Mouse (Mus musculus) liver (tissue): ENCODE results near the gene Ncam2.
"Not testable (repeated sequence)": the region's sequence is repeated elsewhere in the genome, so short reads cannot be mapped to it uniquely, and the experiment has no call there.

Source experiments
- DNase-seq: peaks from one replicate; pipeline ENCODE4 v3.0.0-alpha.2; 2020; ENCODE audit warnings: mixed read lengths

Gene Ncam2

DNA sequence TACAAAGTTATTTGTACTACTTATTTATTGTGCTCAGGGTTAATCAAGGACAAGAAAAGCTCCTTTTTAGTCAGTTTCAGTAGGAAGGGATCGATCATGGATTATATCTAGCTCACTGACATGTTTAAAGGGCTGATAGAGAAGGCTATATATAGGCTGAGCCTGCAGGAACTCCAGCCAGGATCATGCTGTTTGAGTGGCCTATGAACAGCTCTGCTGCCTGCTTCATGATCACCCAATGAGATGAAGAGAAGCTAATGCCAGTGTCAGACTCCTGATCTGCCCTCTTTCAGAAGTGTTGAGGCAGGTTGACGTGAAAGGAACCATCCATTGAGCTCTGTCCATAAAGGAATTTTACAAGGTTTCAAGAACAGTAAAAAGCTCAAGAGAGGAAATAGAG is 103.3 kb downstream of the Ncam2 start:
- DNase-seq, result no peak

DNA sequence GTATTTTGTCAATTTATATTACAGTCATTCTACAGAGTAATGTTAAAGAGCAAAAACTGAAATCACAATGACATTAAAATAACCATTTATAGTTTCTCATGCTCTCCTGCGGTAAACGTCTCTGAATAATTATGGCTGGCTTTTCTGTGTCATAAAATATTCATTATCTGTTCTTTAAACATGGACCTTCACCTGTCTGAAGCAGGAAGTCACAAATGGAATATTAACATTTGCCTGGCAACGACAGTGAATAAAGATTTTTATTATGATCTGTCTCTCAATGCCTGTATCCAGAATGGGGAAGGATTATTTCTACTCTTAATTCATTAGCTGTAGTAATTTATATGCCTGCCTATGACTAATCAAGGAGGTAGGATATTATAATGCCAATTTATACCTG is 108.7 kb downstream of the Ncam2 start:
- no peak for DNase-seq

DNA sequence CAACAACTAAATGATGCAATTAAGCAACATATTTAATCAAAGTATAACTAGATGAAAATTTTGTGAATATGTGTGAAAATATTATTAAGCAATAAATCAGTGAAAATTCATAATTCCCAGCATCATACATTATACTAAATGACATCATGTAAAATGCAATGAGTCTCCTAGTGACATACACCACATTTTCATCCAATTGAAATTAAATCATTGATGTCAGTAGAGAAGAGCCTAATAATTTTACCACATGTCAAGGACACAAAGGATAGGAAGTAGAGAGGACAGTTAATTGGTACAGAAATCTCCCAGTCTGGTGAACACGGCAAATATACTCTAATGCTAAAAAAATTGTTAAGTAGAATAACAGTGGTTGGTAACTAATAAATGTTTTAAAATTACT is 118.5 kb downstream of the Ncam2 start:
- DNase-seq, result no peak

DNA sequence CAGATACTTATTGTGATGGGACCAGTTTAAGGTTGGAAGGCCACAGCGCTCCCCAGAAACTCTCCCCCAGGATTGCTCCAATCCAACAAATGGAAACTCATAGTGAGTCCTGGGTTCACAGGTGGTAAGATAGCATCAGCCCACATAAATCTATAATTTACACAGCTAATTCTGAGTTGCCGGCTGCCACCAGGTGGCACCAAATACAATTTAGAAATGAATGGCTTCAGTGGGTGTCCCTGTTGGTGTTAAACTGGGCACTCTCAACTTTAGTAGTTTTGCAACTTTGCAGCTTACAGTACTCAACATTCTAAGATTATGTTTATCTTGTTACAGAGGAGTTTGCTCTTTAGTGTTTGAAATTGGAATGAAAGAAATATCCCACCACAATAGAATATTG is 130.0 kb downstream of the Ncam2 start:
- DNase-seq, result peak; percentile 29

DNA sequence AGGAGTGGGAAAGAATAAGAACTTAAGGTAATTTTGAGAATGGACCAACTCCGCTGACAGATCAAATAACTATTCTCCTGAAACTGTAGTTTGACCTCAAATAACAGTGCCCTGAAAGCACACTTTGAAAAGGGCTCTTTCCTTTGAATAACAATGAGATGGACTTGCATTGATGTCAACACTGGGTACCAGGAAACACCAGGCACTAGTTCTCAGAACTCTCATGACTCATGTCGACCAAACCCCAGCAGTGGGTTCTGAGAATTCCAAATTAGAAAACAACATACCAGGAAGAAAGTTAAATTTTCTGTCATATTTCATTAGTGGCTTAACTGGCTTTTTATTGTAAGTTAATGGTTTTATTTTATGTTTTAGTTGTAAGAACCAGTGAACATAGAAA is 165.4 kb downstream of the Ncam2 start:
- DNase-seq, result no peak

DNA sequence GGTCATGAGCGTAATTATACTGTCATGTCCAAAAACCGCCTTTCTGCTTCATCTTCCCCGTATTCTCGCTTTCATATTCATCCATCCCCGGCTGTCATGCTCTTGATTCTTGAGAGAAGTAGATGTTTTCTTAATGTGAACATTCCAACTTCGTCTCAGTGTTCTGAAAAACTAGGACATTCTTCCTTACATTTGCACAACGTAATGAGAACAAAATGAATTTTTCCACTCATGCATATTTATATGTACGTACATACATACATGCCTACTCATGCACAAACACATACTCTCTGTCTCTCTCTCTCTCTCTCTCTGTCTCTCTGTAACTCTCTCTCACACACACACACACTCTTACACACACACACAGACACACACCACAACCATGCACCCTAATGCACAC is 173.7 kb downstream of the Ncam2 start:
- DNase-seq, result no peak

DNA sequence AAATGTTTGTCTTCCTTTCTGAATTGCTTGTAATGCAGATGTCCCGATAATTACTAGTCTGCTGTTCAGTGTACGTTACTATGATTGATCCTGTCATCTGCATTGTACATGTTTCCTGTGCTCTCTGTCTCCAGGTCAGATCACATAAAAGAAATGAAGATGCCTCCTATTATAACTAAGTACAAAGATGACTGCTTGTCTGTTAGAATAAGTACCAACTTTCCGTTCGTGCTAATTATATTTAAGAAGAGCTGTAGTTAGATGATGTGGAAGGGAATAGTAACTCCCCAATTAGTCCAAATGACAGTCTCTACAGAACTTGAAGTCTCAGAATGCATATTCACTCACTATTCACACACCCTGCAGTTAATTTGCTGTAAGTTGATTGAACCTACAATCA is 179.9 kb downstream of the Ncam2 start:
- DNase-seq, result no peak

DNA sequence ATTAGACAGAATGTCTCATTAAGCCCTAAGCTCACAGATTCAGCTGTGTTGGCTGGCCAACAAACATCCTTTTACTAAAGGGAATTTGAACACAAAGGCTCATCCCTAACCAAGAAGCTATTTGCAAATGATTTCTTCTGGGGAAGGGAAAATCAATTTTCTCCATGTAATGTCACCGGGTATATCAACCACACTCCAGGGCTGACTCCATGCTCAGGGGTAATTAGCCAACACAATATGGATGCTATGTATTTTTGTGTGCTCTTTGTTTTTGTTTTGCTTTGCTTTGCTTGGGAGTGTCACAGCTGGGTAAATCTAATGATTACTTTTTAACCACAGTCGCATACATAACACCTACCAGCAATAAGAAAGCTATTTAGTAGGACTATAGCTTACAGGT is 188.1 kb downstream of the Ncam2 start:
- no peak for DNase-seq

DNA sequence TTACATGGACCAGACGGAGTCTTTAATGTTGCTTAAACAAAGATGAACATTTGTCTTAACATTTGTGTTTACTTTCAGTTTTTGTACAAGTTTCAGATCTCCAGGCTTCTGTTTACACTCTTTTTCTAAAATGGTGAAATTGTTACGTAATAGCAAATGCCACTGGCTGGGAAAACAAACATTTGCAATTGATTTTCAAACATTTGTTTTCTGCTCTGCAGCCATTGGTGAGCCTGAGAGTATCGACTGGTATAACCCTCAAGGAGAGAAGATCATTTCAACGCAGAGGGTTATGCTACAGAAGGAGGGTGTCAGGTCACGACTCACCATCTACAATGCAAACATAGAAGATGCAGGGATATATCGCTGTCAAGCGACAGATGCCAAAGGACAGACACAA is 234.1 kb downstream of the Ncam2 start:
- DNase-seq, result no peak

DNA sequence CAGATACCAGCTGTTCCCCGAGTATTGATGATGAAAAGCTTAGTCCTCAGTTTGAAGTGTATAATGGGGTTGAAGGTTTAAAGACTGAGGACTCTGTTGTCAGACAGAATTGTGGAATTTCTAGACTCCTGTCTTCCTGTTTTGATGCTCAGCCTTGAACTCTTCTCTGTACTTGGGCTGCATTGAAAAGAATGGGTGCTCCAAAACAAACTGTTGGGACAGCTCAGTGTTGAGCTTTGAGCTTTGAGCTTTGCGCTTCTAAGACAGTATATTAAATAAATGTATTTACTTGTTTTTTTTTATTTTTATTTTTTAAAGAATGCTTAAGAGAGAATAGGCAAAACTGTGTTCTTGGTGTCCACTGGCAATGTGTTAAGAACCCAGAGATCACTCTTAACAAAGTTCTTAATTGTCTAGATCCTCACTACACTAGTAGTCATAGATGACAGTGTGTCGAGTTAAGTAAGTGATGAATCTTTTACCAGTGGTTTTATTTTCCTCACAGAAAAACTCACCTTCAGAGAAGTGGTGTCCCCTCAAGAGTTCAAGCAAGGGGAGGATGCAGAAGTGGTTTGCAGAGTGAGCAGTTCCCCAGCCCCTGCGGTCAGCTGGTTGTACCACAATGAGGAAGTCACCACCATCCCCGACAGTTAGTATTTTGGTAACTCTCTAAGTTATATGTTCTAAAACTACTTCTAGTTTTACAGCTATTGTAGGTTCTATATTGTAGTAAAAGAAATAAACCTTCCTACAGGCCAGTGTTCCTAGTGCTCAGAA is 236.8 kb downstream of the Ncam2 start:
- DNase-seq, result peak; percentile 26

DNA sequence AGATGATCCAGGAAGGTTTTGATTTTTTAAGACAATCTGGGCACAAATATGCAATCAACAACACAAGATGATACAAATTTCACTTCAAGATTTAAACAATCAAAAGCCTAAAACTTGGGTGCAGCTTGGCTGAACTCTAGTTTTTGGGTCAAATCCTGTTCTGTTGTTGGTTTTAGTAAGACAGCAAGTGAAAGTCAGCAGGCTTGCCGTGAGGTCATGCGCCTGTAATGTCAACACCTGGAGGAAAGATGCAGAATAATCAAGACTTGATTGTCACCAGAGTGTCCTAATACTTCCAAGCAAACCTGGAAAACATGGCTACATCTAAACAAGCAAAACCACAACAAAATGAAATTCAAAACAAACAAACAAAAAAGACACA is 237.4 kb downstream of the Ncam2 start:
- no peak for DNase-seq

DNA sequence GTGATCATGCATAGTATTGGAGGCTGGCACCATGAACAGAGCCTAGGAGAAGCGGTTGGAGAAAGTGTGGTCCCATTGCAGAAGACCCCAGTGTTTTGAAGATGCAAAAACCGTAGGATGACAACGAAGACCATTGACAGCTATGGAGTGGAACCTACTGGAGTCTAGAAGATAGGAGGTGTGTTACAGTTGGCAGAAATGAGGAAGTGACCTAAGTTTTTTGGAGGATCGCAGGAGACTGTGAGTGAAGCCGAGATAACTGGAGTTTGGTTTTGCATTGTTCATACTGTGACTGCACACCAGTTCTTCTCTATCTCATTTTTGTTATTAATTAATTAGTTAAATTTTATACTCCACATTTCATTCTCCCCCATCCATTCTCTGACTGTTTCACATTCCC is 250.4 kb downstream of the Ncam2 start:
- no peak for DNase-seq

DNA sequence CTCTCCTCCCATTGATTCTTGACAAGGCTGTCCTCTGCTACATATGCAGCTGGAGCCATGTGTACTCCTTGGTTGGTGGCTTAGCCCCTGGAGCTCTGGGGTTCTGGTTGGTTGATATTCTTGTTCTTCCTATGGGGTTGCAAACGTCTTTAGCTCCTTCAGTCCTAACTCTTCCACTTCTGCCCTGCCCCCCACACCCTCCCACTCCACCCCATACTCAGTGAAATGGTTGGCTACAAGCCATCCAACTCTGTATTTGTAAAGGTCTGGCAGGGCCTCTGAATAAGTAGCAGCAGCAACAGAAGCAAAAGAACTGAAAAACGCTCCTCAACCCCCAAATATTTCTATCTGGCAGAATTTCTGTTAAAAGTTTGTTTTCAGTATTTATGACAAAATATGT is 252.5 kb downstream of the Ncam2 start:
- DNase-seq, result no peak

DNA sequence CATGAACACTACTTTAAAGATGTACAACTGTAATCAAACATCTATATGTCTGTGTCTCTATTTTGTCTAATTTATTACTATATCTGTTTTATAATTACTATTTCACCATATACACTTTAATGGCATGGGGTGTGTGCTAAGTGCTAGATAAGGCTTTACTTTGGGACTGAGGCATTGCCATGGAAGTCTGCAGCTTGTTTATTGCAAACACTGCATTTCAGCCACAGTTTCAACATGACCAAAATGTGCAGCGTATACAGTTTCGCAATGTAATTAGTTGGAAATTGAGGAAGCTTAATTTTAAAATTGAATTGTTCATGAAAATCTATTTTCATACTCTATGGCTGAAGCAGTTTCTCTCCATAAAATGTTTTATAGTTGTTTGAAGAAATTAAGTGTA is 254.0 kb downstream of the Ncam2 start:
- no peak for DNase-seq

DNA sequence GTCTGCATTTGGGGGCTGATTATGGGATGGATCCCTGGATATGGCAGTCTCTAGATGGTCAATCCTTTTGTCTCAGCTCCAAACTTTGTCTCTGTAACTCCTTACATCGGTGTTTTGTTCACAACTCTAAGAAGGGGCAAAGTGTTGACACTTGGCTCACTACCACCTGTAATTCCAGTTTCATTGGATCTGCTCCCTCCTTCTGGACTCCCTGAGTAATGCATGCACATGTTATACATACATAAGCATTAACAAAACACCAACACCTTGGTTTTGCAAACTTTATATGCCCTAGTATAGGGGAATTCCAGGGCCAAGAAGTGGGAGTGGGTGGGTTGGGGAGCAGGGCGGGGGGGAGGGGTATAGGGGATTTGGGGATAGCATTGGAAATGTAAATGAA is 262.2 kb downstream of the Ncam2 start:
- DNase-seq, result not testable (repeated sequence)

DNA sequence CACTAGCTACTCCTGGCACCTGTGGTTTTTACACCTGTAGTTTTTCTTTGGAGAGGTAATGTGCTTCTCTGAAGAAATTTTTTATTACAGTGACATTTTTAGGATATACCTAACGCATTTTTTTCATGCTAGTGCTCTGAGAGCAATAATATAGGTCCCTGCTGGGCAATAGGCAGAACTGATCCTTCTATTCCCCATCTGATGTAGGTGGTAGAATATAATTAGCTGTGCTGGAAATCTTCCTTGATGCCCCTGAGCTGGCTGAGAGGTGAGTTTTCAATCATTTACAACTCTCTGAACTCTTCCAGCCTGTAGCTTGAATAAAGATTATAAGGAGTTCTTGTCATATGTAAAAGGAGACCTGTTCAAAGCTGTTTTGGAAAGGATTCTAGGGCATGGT is 272.4 kb downstream of the Ncam2 start:
- no peak for DNase-seq

DNA sequence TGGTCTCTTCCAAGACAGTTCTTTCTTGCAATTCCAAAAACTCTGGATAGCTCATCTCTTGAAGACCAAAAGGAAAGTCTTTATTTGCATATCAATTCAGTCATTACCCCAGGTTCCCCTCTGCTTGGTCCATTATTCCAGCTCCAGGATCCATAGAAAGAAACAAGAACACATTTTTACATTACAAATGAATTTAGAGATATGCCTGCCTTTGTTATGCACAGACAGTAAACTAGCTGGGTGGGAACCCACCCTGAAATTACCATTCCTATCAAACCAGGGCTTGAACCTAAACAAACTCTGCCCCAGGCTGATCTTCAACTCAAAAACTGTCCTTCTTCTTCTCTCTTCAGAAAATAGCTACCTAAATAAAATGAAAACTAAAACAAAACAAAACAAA is 280.6 kb downstream of the Ncam2 start:
- no peak for DNase-seq

DNA sequence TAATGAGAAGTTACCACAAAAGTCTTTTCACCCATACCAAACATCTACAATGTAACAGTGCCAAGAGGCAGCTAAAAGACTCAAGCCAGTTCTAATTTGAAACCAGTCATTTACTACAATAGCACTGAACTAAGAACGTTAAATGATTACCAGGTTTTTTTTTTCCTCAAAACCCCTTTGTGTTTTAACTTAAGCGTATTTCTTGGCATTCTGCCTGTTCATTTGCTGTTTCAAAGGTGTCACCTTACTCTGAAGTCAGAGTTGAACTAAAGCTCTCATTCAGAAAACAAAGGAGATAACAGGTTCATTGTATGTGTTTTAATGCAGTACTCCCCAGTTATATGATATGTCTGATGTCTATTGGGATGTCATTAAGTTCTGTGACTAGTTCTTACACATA is 295.6 kb downstream of the Ncam2 start:
- no peak for DNase-seq

DNA sequence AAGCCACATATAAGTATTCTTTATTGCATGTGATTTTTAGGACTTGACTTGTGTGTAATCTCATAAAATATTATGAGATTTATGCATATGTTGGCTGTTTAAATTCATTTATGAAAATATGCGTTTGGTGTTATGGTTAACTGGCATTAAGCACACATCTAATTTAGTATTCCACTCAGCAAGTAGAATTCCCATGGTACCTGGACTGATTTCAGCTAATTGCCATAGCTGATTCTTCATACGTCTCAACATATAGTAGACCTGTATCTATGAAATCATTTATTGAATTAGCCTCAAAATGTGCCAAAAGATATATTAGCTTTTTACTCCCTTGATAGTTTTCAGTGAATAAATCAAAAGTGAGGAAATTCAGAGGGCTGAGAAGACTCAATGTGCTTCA is 302.1 kb downstream of the Ncam2 start:
- no peak for DNase-seq

DNA sequence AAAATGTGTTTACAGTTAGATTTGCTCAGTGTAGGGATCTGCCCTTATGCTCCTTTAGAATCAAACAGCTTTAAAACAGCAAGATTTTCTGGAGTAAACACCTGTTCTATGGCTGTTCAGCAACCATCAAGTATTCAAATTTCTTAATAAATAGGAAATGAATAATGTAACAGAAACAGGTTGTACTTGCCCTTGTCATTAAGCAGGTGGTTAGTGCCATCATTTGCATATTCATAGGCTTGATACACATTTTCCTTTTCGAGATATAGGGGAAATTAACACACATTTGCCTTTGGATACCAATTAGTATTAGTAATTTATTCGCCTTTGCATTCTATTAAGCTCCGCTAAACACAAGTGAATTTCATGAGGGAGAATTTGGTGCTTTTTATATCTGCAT is 335.7 kb downstream of the Ncam2 start:
- no peak for DNase-seq

DNA sequence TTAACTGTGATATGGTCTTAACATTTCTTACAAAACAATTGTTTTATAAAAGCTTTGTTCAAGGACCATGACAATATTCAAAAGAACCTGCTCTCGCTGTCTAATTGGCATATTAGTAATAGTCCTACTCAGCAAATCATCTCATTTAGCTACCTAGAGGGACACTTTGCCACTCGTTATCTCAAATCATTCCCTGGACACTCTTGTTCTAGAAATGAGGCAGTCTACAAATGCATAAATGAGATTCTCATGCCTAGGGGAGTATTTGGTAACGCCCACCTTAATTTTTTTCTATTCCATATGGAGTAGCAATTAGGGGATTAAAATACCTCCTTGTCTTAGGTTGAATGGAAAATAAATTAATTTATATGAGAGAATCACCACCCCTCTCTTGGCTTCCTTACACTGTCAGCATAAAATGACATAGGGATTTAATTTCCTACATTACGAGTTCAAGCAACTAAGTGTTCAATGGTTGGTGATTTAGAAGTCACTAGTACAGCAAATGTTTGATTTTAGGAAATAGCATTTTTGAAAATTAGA is 387.1 kb downstream of the Ncam2 start:
- DNase-seq, result no peak

DNA sequence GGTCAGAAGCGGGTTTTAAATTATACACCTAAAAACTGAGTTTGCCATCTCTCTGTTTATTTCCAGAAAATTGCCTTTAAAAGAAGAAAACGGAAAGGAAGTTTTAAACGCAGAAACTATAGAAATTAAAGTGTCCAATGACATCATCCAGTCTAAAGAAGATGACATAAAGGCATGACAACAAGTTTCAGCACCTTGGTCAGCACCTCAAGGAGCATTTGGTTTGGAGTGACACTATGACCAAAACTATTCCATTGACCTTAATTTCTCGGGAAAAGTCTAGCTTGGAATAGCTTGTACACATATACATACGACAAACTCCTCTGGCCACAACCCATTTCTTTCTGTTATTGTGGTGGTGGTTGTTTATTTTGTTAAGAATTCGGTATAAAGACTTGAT is 422.8 kb downstream of the Ncam2 start:
- DNase-seq, result no peak

DNA sequence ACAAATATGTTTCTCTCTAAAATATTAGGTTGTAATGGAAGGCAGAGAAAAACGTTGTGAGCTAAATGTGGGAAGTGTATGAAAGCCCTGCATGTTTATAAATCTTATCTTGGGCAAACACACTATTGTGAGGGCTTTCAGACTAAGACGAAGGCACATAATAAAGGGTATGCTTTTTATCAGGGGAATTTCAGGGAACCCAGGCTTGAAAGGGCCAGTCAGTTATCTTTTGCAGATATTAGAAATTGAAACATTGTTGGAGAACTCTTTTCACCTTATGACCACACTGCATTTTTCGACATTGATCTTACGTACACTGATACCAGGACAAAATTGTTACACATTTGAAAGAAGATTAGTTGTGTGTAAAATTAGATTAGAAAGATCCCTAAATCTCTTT is 423.3 kb downstream of the Ncam2 start:
- no peak for DNase-seq

DNA sequence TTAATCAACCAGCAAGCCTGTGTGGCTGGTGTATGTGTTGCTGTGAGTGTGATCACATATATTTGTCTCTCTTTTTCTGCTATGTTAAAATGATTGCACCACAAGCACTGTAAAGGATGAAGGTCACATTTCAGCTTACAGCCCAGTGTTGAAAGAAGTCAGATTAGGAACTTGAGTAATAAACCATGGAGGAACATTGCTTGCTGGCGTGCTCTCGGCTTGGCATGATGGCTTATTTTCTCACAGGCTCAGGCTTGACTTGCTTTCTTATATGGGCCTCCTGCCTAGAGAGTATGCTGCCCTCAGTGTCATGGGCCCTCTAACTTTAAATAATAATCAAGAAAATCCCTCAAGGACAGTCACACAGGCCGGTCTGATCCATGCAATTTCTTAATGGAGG is 449.8 kb downstream of the Ncam2 start:
- no peak for DNase-seq

DNA sequence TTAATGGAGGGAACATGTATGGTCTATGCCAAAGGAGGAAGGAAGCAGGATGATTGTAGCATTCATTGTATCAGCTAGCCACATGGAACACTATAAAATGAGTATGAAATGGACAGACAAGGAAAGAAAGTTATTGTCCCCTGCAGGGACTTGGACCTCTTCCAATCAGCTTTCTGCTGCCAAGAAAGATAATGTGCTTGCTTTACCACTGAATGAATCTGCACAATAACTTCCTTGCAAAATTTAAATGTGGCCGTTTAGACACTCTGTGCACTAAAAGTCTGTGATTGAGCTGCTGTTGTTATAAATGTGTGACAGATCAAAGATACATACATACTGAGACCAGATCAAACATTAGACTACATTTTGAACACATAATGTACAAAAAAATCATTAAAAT is 451.1 kb downstream of the Ncam2 start:
- no peak for DNase-seq
